Mouse (Mus musculus): ENCODE measurements around the gene Fmnl2. TPM values are rescaled to one million over a fixed set of nuclear protein-coding genes. Genes with fewer than 3 reads are reported as not detected.

Gene Fmnl2
- total RNA-seq, 1 experiment: 13.6 TPM

DNA sequence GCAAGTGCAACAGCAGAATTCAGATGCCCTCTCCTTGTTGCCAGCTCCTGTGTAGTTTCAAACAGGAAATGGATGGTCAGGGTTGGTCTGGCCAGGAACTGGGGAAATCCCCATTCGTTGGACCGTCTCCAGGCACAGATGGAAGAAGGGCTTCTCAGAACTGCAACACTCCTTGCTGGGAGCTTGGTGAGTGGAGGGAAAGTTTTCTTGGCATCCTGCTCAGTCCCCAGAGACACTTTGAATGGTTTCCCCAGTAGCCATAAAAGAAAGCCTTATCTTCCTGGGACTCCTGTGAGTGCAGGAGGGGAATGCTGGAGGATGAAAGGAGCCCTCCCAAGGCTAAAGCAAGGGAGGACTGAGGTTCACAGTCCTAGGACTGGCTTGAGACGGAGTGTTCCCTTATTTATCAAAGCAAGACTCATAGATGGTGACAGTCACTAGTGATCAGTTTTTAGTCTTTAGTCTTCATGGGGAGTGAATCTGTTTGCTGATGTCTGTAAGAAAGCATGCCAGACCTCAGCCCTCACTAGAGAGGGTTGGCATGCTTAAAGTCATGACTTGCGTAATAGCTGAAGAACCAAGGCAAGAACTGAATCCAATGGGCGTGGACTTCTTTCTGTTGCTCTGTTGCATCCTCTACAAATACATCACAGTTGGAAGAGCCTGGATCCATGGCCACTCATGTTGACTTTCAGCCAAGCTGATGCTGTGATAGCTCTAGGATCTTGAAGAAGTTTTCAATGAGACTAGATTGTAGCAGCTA lies 72.6 kb downstream of the Fmnl2 start:
- TF ChIP-seq ZNF384 (IDR thresholded peaks at IDR 0.05; ENCODE audit: low read depth, low read length): no peak
- no peak for TF ChIP-seq HCFC1 (IDR thresholded peaks at IDR 0.05; ENCODE audit: borderline replicate concordance, insufficient read depth, low read length)
- TF ChIP-seq MAFK (IDR thresholded peaks at IDR 0.05; ENCODE audit: insufficient read depth, low read depth, low read length): no peak
- TF ChIP-seq ZC3H11A (IDR thresholded peaks at IDR 0.05; ENCODE audit: borderline replicate concordance, low read depth, low read length): no peak
- TF ChIP-seq CHD2 (IDR thresholded peaks at IDR 0.05; ENCODE audit: low read depth, low read length): no peak
- DNase-seq (ENCODE audit: low read depth, low spot score): no peak
- in situ Hi-C loops (cut with MboI; ENCODE audit: low sequenced_read_pairs in 2 of 2, unreplicated experiment in 2 of 2): no loop called here
- Histone ChIP-seq H3K4me1 (ENCODE audit: control insufficient read depth in 2 of 2, insufficient read depth in 2 of 2, low read length in 2 of 2, poor library complexity in 1 of 2) (peaks cover 0 to 6% of the 10 kb centered on the region in 2 experiments; a peak in 1 of 4 replicates), H3K36me3 (ENCODE audit: control insufficient read depth, insufficient read depth, low read length, poor library complexity, severe bottlenecking) (no peaks in the 10 kb centered on the region), H3K27ac (ENCODE audit: insufficient read depth, low read depth, low read length, poor library complexity, severe bottlenecking) (no peak overlapping the region), H3K4me3 (ENCODE audit: insufficient read depth in 1 of 2, low read depth in 1 of 2, low read length in 2 of 2, poor library complexity in 1 of 2, severe bottlenecking in 1 of 2) (no peak overlapping the region), H3K9me3 (ENCODE audit: control insufficient read depth, insufficient read depth, low read depth, low read length) (no peaks in the 10 kb centered on the region), H3K9ac (ENCODE audit: insufficient read depth, low read depth, low read length, poor library complexity, severe bottlenecking) (no peak overlapping the region)

GRCm38 (mm10) chr2:52931315-52931714 lies 73.7 kb downstream of the Fmnl2 start:
- Histone ChIP-seq H3K4me1 (ENCODE audit: control insufficient read depth in 2 of 2, insufficient read depth in 2 of 2, low read length in 2 of 2, poor library complexity in 1 of 2) (peaks cover 0 to 6% of the 10 kb centered on the region in 2 experiments; a peak in 1 of 4 replicates), H3K27ac (ENCODE audit: insufficient read depth, low read depth, low read length, poor library complexity, severe bottlenecking) (no peak overlapping the region), H3K36me3 (ENCODE audit: control insufficient read depth, insufficient read depth, low read length, poor library complexity, severe bottlenecking) (no peaks in the 10 kb centered on the region), H3K4me3 (ENCODE audit: insufficient read depth in 1 of 2, low read depth in 1 of 2, low read length in 2 of 2, poor library complexity in 1 of 2, severe bottlenecking in 1 of 2) (no peak overlapping the region), H3K9me3 (ENCODE audit: control insufficient read depth, insufficient read depth, low read depth, low read length) (no peaks in the 10 kb centered on the region), H3K9ac (ENCODE audit: insufficient read depth, low read depth, low read length, poor library complexity, severe bottlenecking) (no peak overlapping the region)
- DNase-seq (ENCODE audit: low read depth, low spot score): no peak
- in situ Hi-C loops (cut with MboI; ENCODE audit: low sequenced_read_pairs in 2 of 2, unreplicated experiment in 2 of 2): no loop called here
- TF ChIP-seq ZC3H11A (IDR thresholded peaks at IDR 0.05; ENCODE audit: borderline replicate concordance, low read depth, low read length) (no peak), CHD2 (IDR thresholded peaks at IDR 0.05; ENCODE audit: low read depth, low read length) (no peak), HCFC1 (IDR thresholded peaks at IDR 0.05; ENCODE audit: borderline replicate concordance, insufficient read depth, low read length) (no peak), ZNF384 (IDR thresholded peaks at IDR 0.05; ENCODE audit: low read depth, low read length) (no peak), MAFK (IDR thresholded peaks at IDR 0.05; ENCODE audit: insufficient read depth, low read depth, low read length) (no peak)

GRCm38 (mm10) chr2:52935906-52936305 lies 78.2 kb downstream of the Fmnl2 start:
- H3K27ac ChIP-seq (ENCODE audit: insufficient read depth, low read depth, low read length, poor library complexity, severe bottlenecking): no peak overlapping the region
- TF ChIP-seq MAFK (IDR thresholded peaks at IDR 0.05; ENCODE audit: insufficient read depth, low read depth, low read length) (no peak), HCFC1 (IDR thresholded peaks at IDR 0.05; ENCODE audit: borderline replicate concordance, insufficient read depth, low read length) (no peak)
- H3K36me3 ChIP-seq (ENCODE audit: control insufficient read depth, insufficient read depth, low read length, poor library complexity, severe bottlenecking): no peaks in the 10 kb centered on the region
- in situ Hi-C loops (cut with MboI; ENCODE audit: low sequenced_read_pairs in 2 of 2, unreplicated experiment in 2 of 2): no loop called here
- H3K4me3 ChIP-seq (ENCODE audit: insufficient read depth in 1 of 2, low read depth in 1 of 2, low read length in 2 of 2, poor library complexity in 1 of 2, severe bottlenecking in 1 of 2): no peak overlapping the region
- H3K9me3 ChIP-seq (ENCODE audit: control insufficient read depth, insufficient read depth, low read depth, low read length): no peaks in the 10 kb centered on the region
- peaks cover 0 to 5% of the 10 kb centered on the region in 2 experiments; a peak in 1 of 4 replicates for H3K4me1 ChIP-seq (ENCODE audit: control insufficient read depth in 2 of 2, insufficient read depth in 2 of 2, low read length in 2 of 2, poor library complexity in 1 of 2)
- no peak for DNase-seq (ENCODE audit: low read depth, low spot score)
- no peak overlapping the region for H3K9ac ChIP-seq (ENCODE audit: insufficient read depth, low read depth, low read length, poor library complexity, severe bottlenecking)

- Histone ChIP-seq H3K27ac (ENCODE audit: insufficient read depth, low read depth, low read length, poor library complexity, severe bottlenecking) (no peak overlapping the region), H3K9ac (ENCODE audit: insufficient read depth, low read depth, low read length, poor library complexity, severe bottlenecking) (no peak overlapping the region), H3K9me3 (ENCODE audit: control insufficient read depth, insufficient read depth, low read depth, low read length) (no peaks in the 10 kb centered on the region), H3K4me1 (ENCODE audit: control insufficient read depth in 2 of 2, insufficient read depth in 2 of 2, low read length in 2 of 2, poor library complexity in 1 of 2) (peaks cover 0 to 6% of the 10 kb centered on the region in 2 experiments; a peak in 2 of 4 replicates), H3K36me3 (ENCODE audit: control insufficient read depth, insufficient read depth, low read length, poor library complexity, severe bottlenecking) (no peaks in the 10 kb centered on the region), H3K4me3 (ENCODE audit: insufficient read depth in 1 of 2, low read depth in 1 of 2, low read length in 2 of 2, poor library complexity in 1 of 2, severe bottlenecking in 1 of 2) (no peak overlapping the region)
- DNase-seq (ENCODE audit: low read depth, low spot score): no peak
- TF ChIP-seq HCFC1 (IDR thresholded peaks at IDR 0.05; ENCODE audit: borderline replicate concordance, insufficient read depth, low read length) (no peak), ZNF384 (IDR thresholded peaks at IDR 0.05; ENCODE audit: low read depth, low read length) (no peak), CHD2 (IDR thresholded peaks at IDR 0.05; ENCODE audit: low read depth, low read length) (no peak), MAFK (IDR thresholded peaks at IDR 0.05; ENCODE audit: insufficient read depth, low read depth, low read length) (no peak), ZC3H11A (IDR thresholded peaks at IDR 0.05; ENCODE audit: borderline replicate concordance, low read depth, low read length) (no peak)
- in situ Hi-C loops (cut with MboI; ENCODE audit: low sequenced_read_pairs in 2 of 2, unreplicated experiment in 2 of 2): no loop called here
Measured at GRCm38 (mm10) chr2:52938351-52939074, 80.9 kb downstream of the Fmnl2 start.
